Mouse (Mus musculus) bone marrow, adult 2 months (tissue): Measurements from ENCODE around the gene Mrps11.

ENCODE experiments used
- CTCF ChIP-seq: fragments of 200-500 bp; IDR thresholded peaks from 2 replicates; pipeline ENCODE4 v1.5.1; 2011; ENCODE audit warnings: low read length, control low read depth; ENCODE audit not compliant: control insufficient read depth, insufficient read depth
- POLR2A ChIP-seq: fragments of 200-500 bp; IDR thresholded peaks from 2 replicates; pipeline ENCODE4 v1.6.1; 2011; ENCODE audit warnings: low read depth, mild to moderate bottlenecking, control low read depth, low read length, borderline replicate concordance; ENCODE audit not compliant: control insufficient read depth

DNA sequence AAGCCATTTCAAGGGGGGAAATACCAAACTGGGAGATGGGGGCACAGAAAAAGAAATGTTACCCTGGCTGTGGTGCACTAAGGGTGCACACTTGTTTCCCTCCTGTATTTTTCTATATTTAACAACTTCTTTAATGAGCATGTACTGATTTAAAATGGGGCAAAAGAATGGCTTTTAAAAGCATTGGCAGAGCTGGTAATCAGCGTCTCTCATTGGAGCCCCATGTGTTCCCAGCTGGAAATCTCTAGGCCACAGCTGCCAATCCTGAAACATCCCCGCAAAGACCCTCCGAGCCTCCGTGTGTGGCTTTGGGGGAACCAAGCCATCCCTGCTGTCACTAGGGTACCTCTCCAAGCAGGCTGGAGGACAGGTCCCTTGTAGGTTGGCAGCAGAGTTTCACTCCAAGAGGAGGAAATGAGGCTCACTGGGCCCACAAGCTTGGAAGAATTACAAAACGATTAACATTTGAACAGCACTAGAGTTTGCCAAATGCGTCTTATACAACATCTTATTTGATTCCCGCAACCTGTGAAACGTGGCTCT lies 28.4 kb upstream of the Mrps11 start:
- TF ChIP-seq POLR2A (no peak), CTCF (no peak)
